Mouse (Mus musculus): ENCODE data around the gene Pard3b.

DNA sequence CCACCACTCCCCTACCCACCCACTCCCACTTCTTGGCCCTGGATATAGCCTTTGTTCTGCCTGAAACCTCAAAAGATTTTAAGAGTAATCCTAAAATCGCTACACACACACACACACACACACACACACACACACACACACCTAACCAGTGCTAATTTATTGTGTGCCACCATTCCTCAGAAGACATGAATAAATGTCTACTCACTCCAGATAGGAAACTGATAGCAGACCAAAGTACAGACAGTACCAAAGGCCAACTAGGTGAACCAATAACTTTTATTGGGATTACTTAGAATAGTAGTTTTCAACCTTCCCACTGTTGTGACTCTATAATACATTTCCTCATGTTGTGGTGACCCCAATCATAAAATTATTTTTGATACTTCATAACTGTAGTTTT, 483.8 kb downstream of the Pard3b start:
- TF ChIP-seq POLR2A (IDR thresholded peaks at IDR 0.05; ENCODE audit: control insufficient read depth, extremely low read depth, insufficient read depth, low read length, poor library complexity) (no peak), CTCF (IDR thresholded peaks at IDR 0.05; ENCODE audit: borderline replicate concordance, control insufficient read depth, extremely low read depth, insufficient read depth, low read length, poor library complexity) (no peak)

Measured in thymus, adult 2 months (tissue).